Mouse (Mus musculus) CH12.LX (cell line): ENCODE measurements around the gene Smurf2. TPM values are rescaled to one million over a fixed set of nuclear protein-coding genes. Genes with fewer than 3 reads are reported as not detected.

Experiments
- DNase-seq: peaks from one replicate; pipeline ENCODE4 v3.0.0-alpha.2; 2013; ENCODE audit errors: extremely low read depth
- H3K27ac ChIP-seq: 2 replicates; pipeline ENCODE4 v1.5.1; 2012; ENCODE audit warnings: low read depth, mild to moderate bottlenecking, control low read depth, moderate library complexity; ENCODE audit not compliant: insufficient read depth
- H3K27me3 ChIP-seq: replicated peaks from 2 replicates; pipeline ENCODE3; 2012; ENCODE audit warnings: inconsistent platforms
- H3K36me3 ChIP-seq, 2 experiments: replicated peaks in 1 of 2; 2 replicates each; pipeline versions ENCODE3 to v1.6.1; 2012; ENCODE audit warnings: inconsistent platforms in 1 of 2, low read length in 1 of 2, mild to moderate bottlenecking in 1 of 2, mixed read lengths in 1 of 2, moderate library complexity in 1 of 2; ENCODE audit not compliant: control insufficient read depth in 1 of 2, insufficient read depth in 1 of 2
- H3K4me1 ChIP-seq, 2 experiments: 2 replicates each; pipeline ENCODE4 v1.6.1; 2012; ENCODE audit warnings: inconsistent platforms in 1 of 2, moderate library complexity in 1 of 2; ENCODE audit not compliant: insufficient read depth in 2 of 2, control insufficient read depth in 1 of 2
- H3K4me2 ChIP-seq: 2 replicates; pipeline ENCODE4 v1.6.1; 2012; ENCODE audit warnings: low read depth, mild to moderate bottlenecking, control low read depth; ENCODE audit not compliant: poor library complexity, insufficient read depth, severe bottlenecking
- H3K4me3 ChIP-seq, 3 experiments: fragments of 150-350 bp in 1 of 3; sonication (generic) in 1 of 3; replicated peaks in 1 of 3; 2 replicates each; pipeline versions ENCODE3 to v1.5.1; 2011 to 2012; ENCODE audit warnings: low read depth in 2 of 3, low read length in 2 of 3, mild to moderate bottlenecking in 2 of 3, moderate library complexity in 2 of 3, control low read depth in 1 of 3, improper control_type of control experiment in 1 of 3, inconsistent platforms in 1 of 3, mixed read lengths in 1 of 3; ENCODE audit not compliant: poor library complexity in 1 of 3
- H3K79me2 ChIP-seq: replicated peaks from 2 replicates; pipeline ENCODE4 v1.6.1; 2012; ENCODE audit warnings: mild to moderate bottlenecking, moderate library complexity; ENCODE audit not compliant: control insufficient read depth, poor library complexity, insufficient read depth, severe bottlenecking; ENCODE audit errors: extremely low read depth
- H3K9ac ChIP-seq: 2 replicates; pipeline ENCODE4 v1.6.1; 2012; ENCODE audit warnings: low read depth, mild to moderate bottlenecking, control low read depth, moderate library complexity; ENCODE audit not compliant: insufficient read depth
- H3K9me3 ChIP-seq: replicated peaks from 2 replicates; pipeline ENCODE3; 2012; ENCODE audit warnings: low read length, inconsistent platforms, mixed read lengths
- BHLHE40 ChIP-seq: IDR thresholded peaks from 2 replicates; pipeline ENCODE4 v1.6.1; 2011; ENCODE audit warnings: mild to moderate bottlenecking, low read depth, low read length, improper control_type of control experiment
- E2F4 ChIP-seq: IDR thresholded peaks from 2 replicates; pipeline ENCODE4 v1.6.1; 2011; ENCODE audit warnings: low read depth, low read length, improper control_type of control experiment; ENCODE audit not compliant: insufficient replicate concordance
- ELF1 ChIP-seq: IDR thresholded peaks from 2 replicates; pipeline ENCODE4 v1.6.1; 2014; ENCODE audit warnings: low read depth, mild to moderate bottlenecking, inconsistent platforms, low read length, improper control_type of control experiment
- EP300 ChIP-seq: IDR thresholded peaks from 2 replicates; pipeline ENCODE4 v1.6.1; 2011; ENCODE audit warnings: low read length, improper control_type of control experiment
- GABPA ChIP-seq: IDR thresholded peaks from 2 replicates; pipeline ENCODE4 v1.6.1; 2012; ENCODE audit warnings: low read depth, low read length, improper control_type of control experiment, inconsistent platforms; ENCODE audit not compliant: insufficient replicate concordance
- HCFC1 ChIP-seq: IDR thresholded peaks from 2 replicates; pipeline ENCODE4 v1.6.1; 2012; ENCODE audit warnings: low read depth, mild to moderate bottlenecking, inconsistent platforms, low read length, improper control_type of control experiment
- IRF4 ChIP-seq: IDR thresholded peaks from 2 replicates; pipeline ENCODE4 v1.6.1; 2014; ENCODE audit warnings: low read depth, mild to moderate bottlenecking, inconsistent platforms, low read length, improper control_type of control experiment
- JUN ChIP-seq: IDR thresholded peaks from 2 replicates; pipeline ENCODE4 v1.6.1; 2011; ENCODE audit warnings: low read depth, mild to moderate bottlenecking, low read length, improper control_type of control experiment, moderate library complexity; ENCODE audit not compliant: insufficient read depth
- JUND ChIP-seq: conservative IDR thresholded peaks from 2 replicates; pipeline ENCODE4 v1.6.1; 2011; ENCODE audit warnings: low read depth, low read length, improper control_type of control experiment
- KAT2A ChIP-seq: IDR thresholded peaks from 2 replicates; pipeline ENCODE4 v1.6.1; 2012; ENCODE audit warnings: low read length, improper control_type of control experiment, inconsistent platforms; ENCODE audit not compliant: insufficient replicate concordance
- MAX ChIP-seq: IDR thresholded peaks from 2 replicates; pipeline ENCODE4 v1.6.1; 2011; ENCODE audit warnings: low read length, improper control_type of control experiment
- MAZ ChIP-seq: IDR thresholded peaks from 2 replicates; pipeline ENCODE4 v1.6.1; 2012; ENCODE audit warnings: low read depth, mild to moderate bottlenecking, inconsistent platforms, low read length, improper control_type of control experiment, moderate library complexity
- MEF2A ChIP-seq: IDR thresholded peaks from 2 replicates; pipeline ENCODE4 v1.6.1; 2014; ENCODE audit warnings: low read depth, mild to moderate bottlenecking, inconsistent platforms, low read length, improper control_type of control experiment, borderline replicate concordance
- MXI1 ChIP-seq: IDR thresholded peaks from 2 replicates; pipeline ENCODE4 v1.6.1; 2011; ENCODE audit warnings: mild to moderate bottlenecking, low read depth, low read length, improper control_type of control experiment
- MYC ChIP-seq: IDR thresholded peaks from 2 replicates; pipeline ENCODE4 v1.6.1; 2011; ENCODE audit warnings: low read depth, mild to moderate bottlenecking, improper control_type of control experiment, low read length
- NELFE ChIP-seq: IDR thresholded peaks from 2 replicates; pipeline ENCODE4 v1.6.1; 2011; ENCODE audit warnings: low read depth, low read length, improper control_type of control experiment
- NRF1 ChIP-seq: IDR thresholded peaks from 2 replicates; pipeline ENCODE4 v1.6.1; 2014; ENCODE audit warnings: low read depth, mild to moderate bottlenecking, inconsistent platforms, low read length, improper control_type of control experiment, moderate library complexity
- POLR2AphosphoS2 ChIP-seq: IDR thresholded peaks from 2 replicates; pipeline ENCODE4 v1.6.1; 2011; ENCODE audit warnings: low read depth, low read length, improper control_type of control experiment
- RAD21 ChIP-seq: IDR thresholded peaks from 2 replicates; pipeline ENCODE4 v1.6.1; 2011; ENCODE audit warnings: low read depth, mild to moderate bottlenecking, low read length, improper control_type of control experiment, moderate library complexity
- RCOR1 ChIP-seq: conservative IDR thresholded peaks from 2 replicates; pipeline ENCODE4 v1.6.1; 2012; ENCODE audit warnings: low read depth, mild to moderate bottlenecking, inconsistent platforms, low read length, improper control_type of control experiment
- SMC3 ChIP-seq: IDR thresholded peaks from 2 replicates; pipeline ENCODE4 v1.6.1; 2011; ENCODE audit warnings: low read depth, low read length, improper control_type of control experiment
- TBP ChIP-seq: conservative IDR thresholded peaks from 2 replicates; pipeline ENCODE4 v1.6.1; 2011; ENCODE audit warnings: low read depth, low read length, improper control_type of control experiment
- USF1 ChIP-seq: IDR thresholded peaks from 2 replicates; pipeline ENCODE4 v1.6.1; 2014; ENCODE audit warnings: low read depth, mild to moderate bottlenecking, inconsistent platforms, low read length, improper control_type of control experiment
- ZC3H11A ChIP-seq: IDR thresholded peaks from 2 replicates; pipeline ENCODE4 v1.6.1; 2012; ENCODE audit warnings: low read depth, mild to moderate bottlenecking, inconsistent platforms, low read length, improper control_type of control experiment
- ZKSCAN1 ChIP-seq: IDR thresholded peaks from 2 replicates; pipeline ENCODE4 v1.6.1; 2012; ENCODE audit warnings: low read depth, inconsistent platforms, low read length, improper control_type of control experiment, borderline replicate concordance
- ZNF384 ChIP-seq: IDR thresholded peaks from 2 replicates; pipeline ENCODE4 v1.6.1; 2012; ENCODE audit warnings: low read depth, low read length, improper control_type of control experiment, inconsistent platforms
- dilution Hi-C: fragments of 300-500 bp; cut with MboI; formaldehyde crosslinking; loops from 2 replicates; pipeline ENCODE4 v1.14.3; 2020; ENCODE audit warnings: low sequenced_read_pairs; ENCODE audit not compliant: extremely low pct_unique_long_range_greater_than_20kb, extremely low pct_ligation_motif_present
- in situ Hi-C: fragments of 300-500 bp; cut with MboI; formaldehyde crosslinking; loops from 3 replicates; pipeline ENCODE4 v1.14.3; 2019; ENCODE audit warnings: low sequenced_read_pairs, low pct_ligation_motif_present, low pct_unique_long_range_greater_than_20kb, mixed read lengths
- polyA plus RNA-seq: library from polyadenylated mRNA; unstranded; fragments of >175 nt; gene quantifications from 2 replicates; pipeline ENCODE4 v1.2.1, GENCODE M21; 2012; ENCODE audit warnings: low read depth; ENCODE audit not compliant: insufficient read length
- total RNA-seq, 2 experiments: library from RNA; depleted of rRNA; stranded (reverse); fragments of 300-350 nt in 1 of 2; fragments of >200 nt in 1 of 2; gene quantifications; 2 replicates each; pipeline ENCODE4 v1.2.3; 2012 to 2014

Gene Smurf2
- total and polyA plus RNA-seq, 3 experiments = 10.8 to 13.2 (median 11.3) TPM

DNA sequence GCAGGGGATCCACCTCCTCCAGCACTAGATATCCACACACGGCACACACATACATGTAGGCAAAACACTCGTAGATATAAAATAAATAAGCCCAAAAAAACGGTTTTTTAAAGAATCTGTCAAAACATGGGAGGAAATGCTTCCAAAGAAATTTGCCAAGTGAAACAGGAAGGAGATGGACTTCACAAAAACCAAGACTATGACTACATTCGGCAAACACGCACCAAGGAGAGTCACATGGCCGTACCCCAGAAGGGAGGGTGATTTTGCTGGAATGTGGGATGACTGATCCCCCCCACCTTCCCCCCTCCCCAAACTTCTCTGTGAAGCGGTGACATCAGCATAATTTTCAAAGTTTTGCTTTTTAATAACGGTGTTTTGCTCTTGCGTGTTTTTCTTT lies 33.6 kb upstream of the Smurf2 start:
- Histone ChIP-seq H3K9ac (no peak overlapping the region), H3K27me3 (no peaks in the 10 kb centered on the region), H3K9me3 (no peaks in the 10 kb centered on the region), H3K27ac (no peak overlapping the region), H3K4me1 (no peaks in the 10 kb centered on the region), H3K4me3 (no peak overlapping the region), H3K36me3 (no peaks in the 10 kb centered on the region), H3K79me2 (no peaks in the 10 kb centered on the region)
- in situ Hi-C loops = loop anchor here (25.0 kb wide), 1 partner anchor 317 kb away; no protein-coding TSS in a partner anchor
- no peak for DNase-seq
- TF ChIP-seq HCFC1 = no peak
- no peak for TF ChIP-seq EP300
- no peak for TF ChIP-seq POLR2AphosphoS2
- TF ChIP-seq BHLHE40 = no peak
- TF ChIP-seq KAT2A = no peak
- no peak for TF ChIP-seq JUN
- no peak for TF ChIP-seq SMC3
- no peak for TF ChIP-seq MAZ
- TF ChIP-seq MEF2A = no peak
- TF ChIP-seq RCOR1 = no peak
- no peak for TF ChIP-seq NELFE
- no peak for TF ChIP-seq RAD21
- TF ChIP-seq, all 38 proteins: peak for 0
- dilution Hi-C loops = no loop called here
- no peak overlapping the region for H3K4me2 ChIP-seq

DNA sequence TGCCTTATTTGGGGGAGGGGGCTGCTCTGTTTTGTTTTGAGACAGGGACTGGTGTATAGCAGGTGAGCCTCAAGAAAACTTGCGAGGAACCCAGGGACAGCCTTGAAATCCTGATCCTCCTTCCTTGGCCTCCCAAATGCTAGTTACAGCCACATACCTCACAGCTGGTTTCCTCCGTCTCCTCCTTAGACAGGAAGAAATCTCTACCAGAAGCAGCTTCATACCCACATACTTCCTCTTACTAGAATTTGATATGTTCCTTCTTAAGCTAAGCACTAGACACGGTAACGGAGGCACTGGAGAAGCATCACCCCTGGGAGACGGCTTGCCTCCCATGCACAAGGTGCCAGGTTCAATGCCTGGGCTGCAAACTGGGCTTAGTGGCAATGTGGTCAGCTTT lies 16.8 kb upstream of the Smurf2 start:
- TF ChIP-seq GABPA (no peak), BHLHE40 (no peak), TBP (no peak), NRF1 (no peak), MAX (no peak), USF1 (no peak), RAD21 (no peak), POLR2AphosphoS2 (no peak), ZKSCAN1 (no peak), RCOR1 (no peak), ELF1 (no peak), MYC (no peak), ZNF384 (no peak), ZC3H11A (no peak), JUND (no peak), MXI1 (no peak), E2F4 (no peak), IRF4 (no peak)
- Histone ChIP-seq H3K27me3 (no peaks in the 10 kb centered on the region), H3K4me2 (no peak overlapping the region), H3K9ac (no peak overlapping the region), H3K79me2 (no peaks in the 10 kb centered on the region), H3K4me1 (peaks cover 0 to 9% of the 10 kb centered on the region in 2 experiments; a peak in 2 of 4 replicates), H3K9me3 (no peaks in the 10 kb centered on the region), H3K27ac (no peak overlapping the region), H3K4me3 (no peak overlapping the region), H3K36me3 (no peaks in the 10 kb centered on the region)
- in situ Hi-C loops = no loop called here
- dilution Hi-C loops = no loop called here
- DNase-seq = no peak
